Mouse (Mus musculus): ENCODE data around the gene Gm49380. TPM values are rescaled to one million over a fixed set of nuclear protein-coding genes. Genes with fewer than 3 reads are reported as not detected.
A peak's percentile ranks its signal among the peaks of the same experiment; 100 is the strongest.

Gm49380 gene
- polyA plus RNA-seq (2011; ENCODE audit: insufficient read depth, insufficient read length, low read depth, missing spikeins): 0.49 and 0.67 TPM in 2 replicates

DNA sequence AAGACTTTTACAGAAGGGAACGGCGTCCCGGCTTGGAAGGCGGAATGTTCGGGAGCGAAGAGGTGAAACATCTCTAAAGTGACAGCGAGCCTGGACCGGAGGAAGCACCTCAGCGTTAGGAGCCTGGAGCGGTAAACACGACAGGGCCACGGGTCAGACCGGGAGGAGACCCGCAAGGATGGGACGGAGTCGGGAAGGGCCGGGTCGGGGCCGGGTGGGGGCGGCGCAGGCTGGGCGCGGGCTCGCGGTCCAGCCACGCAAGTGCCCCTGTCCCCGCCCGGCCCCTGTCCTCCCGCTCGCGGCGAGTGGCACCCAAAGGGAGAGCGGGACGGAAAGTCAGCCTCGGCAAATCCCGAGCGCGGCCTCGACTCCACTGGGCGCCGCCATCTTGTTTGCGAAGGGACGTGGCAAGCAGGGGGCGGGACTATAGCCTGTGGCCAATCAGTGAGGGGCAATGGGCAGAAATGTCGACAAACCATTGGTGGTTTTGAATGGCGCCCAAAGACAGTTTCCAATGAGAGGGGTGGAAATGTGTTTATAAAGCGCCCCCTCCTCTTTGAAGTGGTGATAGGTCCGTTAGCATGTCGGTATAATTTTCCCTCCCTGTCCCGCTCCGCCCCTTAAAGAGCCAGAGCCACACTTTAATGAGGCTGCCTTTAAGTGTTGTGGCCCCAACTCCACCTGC lies at the start of gene Gm49380, which contains the start of gene Rnf26:
Gene Gm49380 (minus strand): TSS at position 396 of the 685 bp plus-strand sequence.
Gene Rnf26 (minus strand): TSS at position 413 of the 685 bp plus-strand sequence.
- TF ChIP-seq POLR2A (IDR thresholded peaks at IDR 0.05; ENCODE audit: insufficient read depth, low read length) (no peak), EP300 (IDR thresholded peaks at IDR 0.05; ENCODE audit: insufficient read depth, low read depth, low read length) (no peak)
- no peaks in the 10 kb centered on the region for H3K27me3 ChIP-seq (ENCODE audit: control insufficient read depth, insufficient read depth, low read length, poor library complexity, severe bottlenecking)
- H3K9ac ChIP-seq (ENCODE audit: low read depth, poor library complexity, severe bottlenecking): peak within 1 kb of the TSS; percentile 95
- 0 out of 2 replicates have a peak, but pooled peaks cover 3% of the 10 kb centered on the region for H3K36me3 ChIP-seq (ENCODE audit: control insufficient read depth, insufficient read depth, low read length, poor library complexity, severe bottlenecking)
- H3K27ac ChIP-seq (ENCODE audit: insufficient read depth, low read length): peak within 1 kb of the TSS; percentile 20; the same call in 1 of the 2 replicates
- peak within 1 kb of the TSS; percentile 91 for H3K4me3 ChIP-seq (ENCODE audit: low read depth, low read length)
- H3K4me1 ChIP-seq (ENCODE audit: control insufficient read depth, insufficient read depth, low read length): no peaks in the 10 kb centered on the region
- no peaks in the 10 kb centered on the region for H3K9me3 ChIP-seq (replicated peaks; ENCODE audit: control insufficient read depth, insufficient read depth, low read length, poor library complexity, severe bottlenecking)

- Histone ChIP-seq H3K27me3 (ENCODE audit: control insufficient read depth, insufficient read depth, low read length, poor library complexity, severe bottlenecking) (no peaks in the 10 kb centered on the region), H3K9ac (ENCODE audit: low read depth, poor library complexity, severe bottlenecking) (no peak overlapping the region), H3K9me3 (replicated peaks; ENCODE audit: control insufficient read depth, insufficient read depth, low read length, poor library complexity, severe bottlenecking) (no peaks in the 10 kb centered on the region), H3K4me1 (ENCODE audit: control insufficient read depth, insufficient read depth, low read length) (no peaks in the 10 kb centered on the region), H3K27ac (ENCODE audit: insufficient read depth, low read length) (no peak overlapping the region), H3K36me3 (ENCODE audit: control insufficient read depth, insufficient read depth, low read length, poor library complexity, severe bottlenecking) (peaks cover 34% of the 10 kb centered on the region), H3K4me3 (ENCODE audit: low read depth, low read length) (no peak overlapping the region)
- no peak for TF ChIP-seq POLR2A (IDR thresholded peaks at IDR 0.05; ENCODE audit: insufficient read depth, low read length)
- TF ChIP-seq EP300 (IDR thresholded peaks at IDR 0.05; ENCODE audit: insufficient read depth, low read depth, low read length): no peak
- TF ChIP-seq CTCF (IDR thresholded peaks at IDR 0.05; ENCODE audit: low read depth, low read length): no peak
Measured at GRCm38 (mm10) chr9:44159886-44160285, 46.6 kb upstream of the Gm49380 start.

DNA sequence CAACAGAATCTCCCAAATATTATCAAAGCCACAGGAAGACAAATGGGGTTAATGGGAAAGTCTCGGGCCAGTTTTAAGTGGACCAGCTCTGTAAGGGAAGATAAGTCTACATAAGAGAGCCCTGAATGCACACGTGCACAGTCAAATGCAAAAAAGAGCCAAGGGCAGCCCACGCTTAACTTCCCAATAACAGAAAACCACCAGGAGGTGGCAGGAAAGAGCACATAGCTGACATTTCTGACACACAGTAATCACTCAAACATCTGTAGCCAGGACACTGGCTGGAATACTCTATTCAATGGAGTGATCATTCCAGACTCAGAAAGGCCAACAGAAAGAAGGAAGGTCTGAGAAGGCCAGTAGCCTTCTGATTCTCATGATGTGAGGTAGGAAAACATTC lies 34.0 kb upstream of the Gm49380 start:
- TF ChIP-seq EP300 (IDR thresholded peaks at IDR 0.05; ENCODE audit: insufficient read depth, low read depth, low read length) (no peak), CTCF (IDR thresholded peaks at IDR 0.05; ENCODE audit: low read depth, low read length) (no peak), POLR2A (IDR thresholded peaks at IDR 0.05; ENCODE audit: insufficient read depth, low read length) (no peak)
- peaks cover 3% of the 10 kb centered on the region for H3K4me1 ChIP-seq (ENCODE audit: control insufficient read depth, insufficient read depth, low read length)
- H3K27me3 ChIP-seq (ENCODE audit: control insufficient read depth, insufficient read depth, low read length, poor library complexity, severe bottlenecking): no peaks in the 10 kb centered on the region
- H3K4me3 ChIP-seq (ENCODE audit: low read depth, low read length): no peak overlapping the region
- no peak overlapping the region for H3K9ac ChIP-seq (ENCODE audit: low read depth, poor library complexity, severe bottlenecking)
- peaks cover 9% of the 10 kb centered on the region for H3K36me3 ChIP-seq (ENCODE audit: control insufficient read depth, insufficient read depth, low read length, poor library complexity, severe bottlenecking)
- no peaks in the 10 kb centered on the region for H3K9me3 ChIP-seq (replicated peaks; ENCODE audit: control insufficient read depth, insufficient read depth, low read length, poor library complexity, severe bottlenecking)
- no peak overlapping the region for H3K27ac ChIP-seq (ENCODE audit: insufficient read depth, low read length)

GRCm38 (mm10) chr9:44144718-44145060 lies 31.4 kb upstream of the Gm49380 start:
- Histone ChIP-seq H3K4me1 (ENCODE audit: control insufficient read depth, insufficient read depth, low read length) (peaks cover 6% of the 10 kb centered on the region), H3K9me3 (replicated peaks; ENCODE audit: control insufficient read depth, insufficient read depth, low read length, poor library complexity, severe bottlenecking) (no peaks in the 10 kb centered on the region), H3K27ac (ENCODE audit: insufficient read depth, low read length) (peak overlapping the region; percentile 33), H3K4me3 (ENCODE audit: low read depth, low read length) (no peak overlapping the region), H3K27me3 (ENCODE audit: control insufficient read depth, insufficient read depth, low read length, poor library complexity, severe bottlenecking) (no peaks in the 10 kb centered on the region), H3K36me3 (ENCODE audit: control insufficient read depth, insufficient read depth, low read length, poor library complexity, severe bottlenecking) (peaks cover 17% of the 10 kb centered on the region), H3K9ac (ENCODE audit: low read depth, poor library complexity, severe bottlenecking) (no peak overlapping the region)
- TF ChIP-seq EP300 (IDR thresholded peaks at IDR 0.05; ENCODE audit: insufficient read depth, low read depth, low read length) (no peak), POLR2A (IDR thresholded peaks at IDR 0.05; ENCODE audit: insufficient read depth, low read length) (no peak), CTCF (IDR thresholded peaks at IDR 0.05; ENCODE audit: low read depth, low read length) (no peak)

- peak overlapping the region; percentile 33 for H3K27ac ChIP-seq (ENCODE audit: insufficient read depth, low read length)
- peaks cover 23% of the 10 kb centered on the region for H3K36me3 ChIP-seq (ENCODE audit: control insufficient read depth, insufficient read depth, low read length, poor library complexity, severe bottlenecking)
- H3K27me3 ChIP-seq (ENCODE audit: control insufficient read depth, insufficient read depth, low read length, poor library complexity, severe bottlenecking): no peaks in the 10 kb centered on the region
- peaks cover 6% of the 10 kb centered on the region for H3K4me1 ChIP-seq (ENCODE audit: control insufficient read depth, insufficient read depth, low read length)
- 0 out of 2 replicates have a peak overlapping the region, but pooled peaks have one; percentile 6 for H3K9ac ChIP-seq (ENCODE audit: low read depth, poor library complexity, severe bottlenecking)
- TF ChIP-seq POLR2A (IDR thresholded peaks at IDR 0.05; ENCODE audit: insufficient read depth, low read length) (no peak), CTCF (IDR thresholded peaks at IDR 0.05; ENCODE audit: low read depth, low read length) (peak; percentile 48), EP300 (IDR thresholded peaks at IDR 0.05; ENCODE audit: insufficient read depth, low read depth, low read length) (no peak)
- H3K4me3 ChIP-seq (ENCODE audit: low read depth, low read length): no peak overlapping the region
- no peaks in the 10 kb centered on the region for H3K9me3 ChIP-seq (replicated peaks; ENCODE audit: control insufficient read depth, insufficient read depth, low read length, poor library complexity, severe bottlenecking)
Measured at GRCm38 (mm10) chr9:44144023-44144717, 30.9 kb upstream of the Gm49380 start.

DNA sequence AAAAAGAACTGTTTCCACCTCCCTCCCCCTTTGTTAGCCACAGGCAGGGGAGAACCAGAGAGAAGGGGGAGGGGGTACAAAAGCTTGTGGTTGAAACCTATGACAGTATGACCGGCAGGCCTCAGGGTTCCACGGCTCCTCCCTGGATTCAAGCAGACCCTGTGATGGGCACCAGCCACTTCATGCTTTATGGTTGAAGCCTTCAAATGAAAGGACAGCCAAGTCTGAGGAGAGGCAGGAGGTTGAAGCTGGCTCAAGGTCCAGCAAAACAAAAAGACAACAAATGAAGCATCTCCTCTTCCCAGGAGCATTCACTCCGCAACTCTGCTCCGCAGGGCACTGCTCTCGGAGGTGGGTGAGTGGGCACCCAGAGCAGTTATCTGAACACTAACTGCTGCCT lies 30.1 kb upstream of the Gm49380 start:
- H3K36me3 ChIP-seq (ENCODE audit: control insufficient read depth, insufficient read depth, low read length, poor library complexity, severe bottlenecking): peaks cover 30% of the 10 kb centered on the region
- H3K9me3 ChIP-seq (replicated peaks; ENCODE audit: control insufficient read depth, insufficient read depth, low read length, poor library complexity, severe bottlenecking): no peaks in the 10 kb centered on the region
- 0 out of 2 replicates have a peak overlapping the region, but pooled peaks have one; percentile 6 for H3K9ac ChIP-seq (ENCODE audit: low read depth, poor library complexity, severe bottlenecking)
- peak overlapping the region; percentile 13; the same call in 1 of the 2 replicates for H3K27ac ChIP-seq (ENCODE audit: insufficient read depth, low read length)
- H3K27me3 ChIP-seq (ENCODE audit: control insufficient read depth, insufficient read depth, low read length, poor library complexity, severe bottlenecking): no peaks in the 10 kb centered on the region
- TF ChIP-seq EP300 (IDR thresholded peaks at IDR 0.05; ENCODE audit: insufficient read depth, low read depth, low read length) (no peak), POLR2A (IDR thresholded peaks at IDR 0.05; ENCODE audit: insufficient read depth, low read length) (no peak), CTCF (IDR thresholded peaks at IDR 0.05; ENCODE audit: low read depth, low read length) (no peak)
- no peak overlapping the region for H3K4me3 ChIP-seq (ENCODE audit: low read depth, low read length)
- H3K4me1 ChIP-seq (ENCODE audit: control insufficient read depth, insufficient read depth, low read length): peaks cover 6% of the 10 kb centered on the region
